Mouse (Mus musculus) lung, embryonic 16.5 days (tissue): ENCODE results near the gene Brat1. TPM values are rescaled to one million over a fixed set of nuclear protein-coding genes. Genes with fewer than 3 reads are reported as not detected.

Experiments used
- polyA plus RNA-seq: library from polyadenylated mRNA; unstranded; fragments of >200 nt; fragmentation: Nextera tagmentation; extraction: Ambion mirVana; gene quantifications from 2 replicates; pipeline ENCODE4 v1.2.1, GENCODE M21; 2015

Brat1 gene
- polyA plus RNA-seq, 1 experiment from 2014 or later = 24.4 TPM

Other genes starting within 250 kb of the Brat1 start
- 20.7 and 23.0 TPM in 2 replicates for gene Chst12, start 199.5 kb upstream of the Brat1 start, polyA plus RNA-seq
- 0.63 TPM in 1 of 2 replicates, not detected in the other for gene Grifin, start 139.9 kb upstream of the Brat1 start, polyA plus RNA-seq
- 24.9 and 25.8 TPM in 2 replicates for gene Lfng, start 97.7 kb upstream of the Brat1 start, polyA plus RNA-seq
- gene Ttyh3, start 56.0 kb upstream of the Brat1 start, polyA plus RNA-seq = 27.9 and 29.4 TPM in 2 replicates
- 20.9 and 21.5 TPM in 2 replicates for gene Iqce, start 2.6 kb upstream of the Brat1 start, polyA plus RNA-seq
- 1.1 and 1.4 TPM in 2 replicates for gene Amz1, start 19.1 kb downstream of the Brat1 start, polyA plus RNA-seq
- gene Gna12, start 125.4 kb downstream of the Brat1 start, polyA plus RNA-seq = 8.4 and 8.5 TPM in 2 replicates